Mouse (Mus musculus): ENCODE results near the gene Snph. TPM values are rescaled to one million over a fixed set of nuclear protein-coding genes. Genes with fewer than 3 reads are reported as not detected.

Snph gene
- total RNA-seq (2021): 100 to 1,000 TPM; 328 to 329 TPM
- long read RNA-seq, experiment 1, full-length matches to known transcripts: 142 of 388 reads
- long read RNA-seq, experiment 1, partial matches to known transcripts: 113 of 388 reads
- long read RNA-seq, experiment 1, other reads (novel, unspliced or antisense): 133 of 388 reads
- long read RNA-seq, experiment 2, full-length matches to known transcripts: 124 of 359 reads
- long read RNA-seq, experiment 2, partial matches to known transcripts: 108 of 359 reads
- long read RNA-seq, experiment 2, other reads (novel, unspliced or antisense): 127 of 359 reads

DNA sequence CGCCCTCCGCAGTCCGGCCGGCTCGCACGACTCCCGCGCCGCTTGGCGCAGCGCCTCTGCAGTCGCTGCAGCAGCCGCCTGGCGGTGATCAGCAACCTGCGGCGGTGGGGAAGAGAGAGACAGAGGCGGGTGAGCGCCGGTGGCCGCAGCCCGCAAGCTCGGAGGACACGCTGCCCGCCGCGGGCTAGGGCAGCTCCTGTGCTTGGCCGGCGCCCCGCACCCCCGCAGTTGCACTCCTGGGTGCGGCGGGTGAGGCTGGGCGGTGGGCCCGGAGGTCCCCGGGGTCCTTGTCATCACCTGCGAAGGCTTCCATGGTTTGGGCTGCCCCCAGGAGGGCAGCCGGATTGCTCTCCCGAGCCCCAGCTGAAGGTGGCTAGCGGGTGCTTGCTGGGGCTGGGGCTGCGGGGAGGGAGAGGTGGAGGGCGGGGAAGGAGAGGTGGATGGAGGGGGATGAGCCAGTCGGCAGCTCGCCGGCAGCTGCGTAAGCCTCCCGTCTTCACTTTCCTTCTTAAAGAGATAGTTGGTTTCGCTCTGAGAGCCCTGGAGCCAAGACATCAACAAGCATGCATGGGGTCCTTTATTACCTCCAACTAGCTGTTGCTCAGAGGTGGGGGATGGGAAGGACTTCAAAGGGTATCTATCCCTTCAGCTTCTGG lies at the start of gene Snph:
Snph (minus strand) TSS at position 435 of the 656 bp plus-strand sequence.
- DNase-seq (ENCODE audit: extremely low spot score in 1 of 2, low spot score in 2 of 2): peak; percentile 74 to 83
- peak within 1 kb of the TSS; percentile 100 for H3K4me3 ChIP-seq
- intact Hi-C loops (cut with DNase I): loop anchor here (1.0 to 5.0 kb wide), 4 partner anchors 27 to 85 kb away; partner anchors contain the start of gene Tmem74b
- H3K27ac ChIP-seq: peak within 1 kb of the TSS; percentile 99
- peak; percentile 61 for TF ChIP-seq CTCF (IDR thresholded peaks at IDR 0.05)

DNA sequence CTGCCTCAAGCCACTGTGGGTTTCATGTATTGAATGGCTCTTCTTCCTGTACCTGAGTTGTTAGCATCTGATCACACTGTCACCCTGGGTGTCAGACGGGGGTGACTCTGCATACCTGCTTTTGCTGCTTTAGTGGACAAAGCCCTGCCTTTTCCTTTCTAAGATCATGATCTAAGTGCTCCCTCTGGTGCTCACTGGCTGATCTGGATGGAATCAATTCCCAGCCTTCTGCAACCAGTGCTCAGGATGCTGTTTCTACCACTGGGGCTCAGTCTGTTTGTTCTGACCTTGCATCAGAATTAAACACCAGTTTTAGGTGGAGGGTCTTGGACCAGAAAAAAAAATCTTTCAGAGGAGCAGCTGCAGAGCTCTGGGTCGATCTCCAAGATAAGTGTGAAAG lies 43.8 kb upstream of the Snph start:
- Histone ChIP-seq H3K4me3 (no peak overlapping the region), H3K27ac (no peak overlapping the region)
- DNase-seq (ENCODE audit: extremely low spot score in 1 of 2, low spot score in 2 of 2): no peak
- TF ChIP-seq CTCF (IDR thresholded peaks at IDR 0.05): peak; percentile 47
- intact Hi-C loops (cut with DNase I): loop anchor here (1.0 to 5.0 kb wide), 2 partner anchors 101 to 184 kb away; partner anchors contain the start of gene Nsfl1c

DNA sequence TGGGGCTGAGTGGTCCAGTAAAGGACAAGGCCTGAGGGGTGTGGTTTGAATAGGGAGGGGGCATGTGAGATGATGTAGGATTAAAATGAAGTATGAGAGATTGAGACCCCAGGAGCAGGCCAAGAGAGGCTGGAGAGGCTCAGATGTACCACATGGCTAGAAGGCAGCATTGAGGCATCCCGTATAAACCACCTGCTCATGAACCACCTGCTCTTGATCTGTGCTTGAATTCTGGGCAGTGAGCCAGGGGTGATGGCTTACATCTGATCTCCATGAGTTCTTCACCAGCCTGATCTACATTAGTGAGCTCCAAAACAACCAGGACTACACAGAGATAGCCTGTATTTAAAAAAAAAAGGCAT lies 38.6 kb upstream of the Snph start:
- Histone ChIP-seq H3K27ac (no peak overlapping the region), H3K4me3 (no peak overlapping the region)
- TF ChIP-seq CTCF (IDR thresholded peaks at IDR 0.05): no peak
- DNase-seq (ENCODE audit: extremely low spot score in 1 of 2, low spot score in 2 of 2): no peak
- intact Hi-C loops (cut with DNase I): no loop called here

DNA sequence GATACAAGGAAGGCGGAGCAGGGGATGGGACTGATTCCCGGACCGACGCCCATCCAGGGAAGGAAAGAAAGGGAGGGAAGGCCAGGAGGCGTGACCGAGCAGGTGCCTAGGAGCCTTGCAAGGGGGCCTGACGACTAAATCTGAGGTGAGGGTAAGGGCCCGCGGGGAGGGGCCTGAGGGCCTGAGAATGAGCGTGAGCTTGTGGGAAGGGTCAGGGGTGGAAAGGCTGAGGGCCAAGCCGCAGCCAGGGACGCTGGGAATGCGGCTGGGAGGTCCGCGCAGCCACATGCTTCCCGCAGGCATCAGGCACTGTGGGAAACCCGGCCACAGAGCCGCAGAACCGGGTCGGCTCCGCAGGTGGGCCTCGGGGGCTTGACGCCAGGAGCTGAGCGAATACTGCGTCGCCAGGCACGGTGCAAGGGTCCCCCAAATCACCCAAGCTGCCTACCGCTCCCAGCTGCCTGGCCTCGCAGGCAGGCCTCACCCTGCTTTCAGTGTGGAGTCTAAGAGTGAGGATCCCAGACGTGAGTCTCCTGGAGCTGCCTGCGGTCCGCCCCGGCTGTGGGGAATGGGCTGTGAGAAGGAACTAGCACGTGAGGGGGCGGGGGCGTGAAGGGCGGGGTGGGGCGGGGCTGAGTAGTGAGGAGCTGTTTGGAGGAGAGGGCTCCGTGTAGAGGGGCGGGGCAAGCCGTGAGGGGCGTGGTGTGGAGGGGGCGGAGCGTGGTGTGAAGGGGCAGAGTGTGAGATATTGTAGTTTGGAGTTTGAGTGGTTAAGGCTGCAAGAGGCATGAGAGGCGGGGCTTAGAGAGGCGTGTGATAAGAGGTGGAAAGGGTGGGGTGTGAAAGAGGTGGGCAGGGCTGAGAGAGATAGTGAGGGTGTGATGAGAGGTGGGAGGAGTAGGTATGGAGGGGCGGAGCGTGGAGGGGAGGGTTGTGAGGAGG lies 37.9 kb upstream of the Snph start:
- Histone ChIP-seq H3K4me3 (peak overlapping the region; percentile 26), H3K27ac (no peak overlapping the region)
- intact Hi-C loops (cut with DNase I): no loop called here
- no peak for DNase-seq (ENCODE audit: extremely low spot score in 1 of 2, low spot score in 2 of 2)
- no peak for TF ChIP-seq CTCF (IDR thresholded peaks at IDR 0.05)

DNA sequence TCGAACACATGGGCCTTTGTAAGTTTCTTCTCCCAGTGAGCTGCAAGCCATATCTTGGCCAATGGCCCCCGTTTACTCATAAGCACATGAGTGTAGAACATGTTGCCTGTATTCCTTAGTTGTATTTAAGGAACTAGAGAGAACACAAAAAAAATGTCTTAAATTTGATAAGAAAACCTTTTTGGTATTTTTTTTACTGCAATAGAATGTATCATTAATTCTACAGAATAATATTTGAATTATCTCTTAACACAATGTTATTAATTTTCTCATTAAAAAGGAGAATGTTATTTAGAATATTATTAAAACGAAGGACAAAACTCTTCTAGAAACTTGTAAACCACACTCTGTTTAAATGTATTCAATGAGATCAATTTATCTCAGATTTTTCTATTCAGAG lies 36.0 kb upstream of the Snph start, which contains the start of gene Rad21l:
Rad21l (minus strand) TSS at position 101 of the 400 bp plus-strand sequence.
- DNase-seq (ENCODE audit: extremely low spot score in 1 of 2, low spot score in 2 of 2): no peak
- no peak for TF ChIP-seq CTCF (IDR thresholded peaks at IDR 0.05)
- Histone ChIP-seq H3K4me3 (no peak within 1 kb of the TSS), H3K27ac (no peak within 1 kb of the TSS)
- intact Hi-C loops (cut with DNase I): no loop called here

DNA sequence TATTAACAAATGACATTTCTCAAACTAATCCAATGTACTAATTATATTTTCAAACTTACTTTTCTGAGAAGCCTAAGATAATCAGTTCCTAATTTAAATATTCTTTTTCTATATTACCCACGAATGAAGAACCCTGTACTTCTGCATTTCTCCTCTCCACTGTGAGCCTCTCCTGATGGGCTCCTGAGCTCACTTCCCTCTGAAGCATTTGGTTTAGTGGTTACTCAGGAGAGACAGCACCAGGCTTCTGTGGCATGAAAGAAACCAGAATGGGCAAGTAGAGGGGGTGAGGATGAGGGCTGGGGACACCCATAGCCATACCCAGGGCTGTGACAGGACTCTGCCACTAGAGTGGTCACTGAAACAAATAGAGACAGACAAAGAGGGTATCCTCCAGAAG lies 19.7 kb upstream of the Snph start:
- intact Hi-C loops (cut with DNase I): no loop called here
- Histone ChIP-seq H3K27ac (no peak overlapping the region), H3K4me3 (no peak overlapping the region)
- no peak for TF ChIP-seq CTCF (IDR thresholded peaks at IDR 0.05)
- no peak for DNase-seq (ENCODE audit: extremely low spot score in 1 of 2, low spot score in 2 of 2)

DNA sequence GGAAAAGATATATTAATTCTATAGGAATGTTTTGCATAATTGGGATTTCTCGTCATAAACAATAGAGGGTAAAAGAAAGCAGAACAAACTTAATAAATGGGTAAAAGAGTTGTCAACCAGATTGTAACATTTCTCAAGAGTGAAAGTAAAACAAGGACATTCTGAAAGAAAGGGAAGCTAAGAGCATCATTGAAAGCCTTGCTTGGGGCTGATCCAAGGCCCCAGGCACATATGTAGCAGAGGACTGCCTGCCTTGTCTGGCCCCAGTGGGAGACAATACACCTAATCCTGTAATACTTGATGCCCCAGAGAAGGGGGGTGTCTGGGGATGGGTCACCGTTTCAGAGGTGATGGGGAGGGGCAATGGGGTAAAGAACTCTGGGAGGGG lies 3.6 kb upstream of the Snph start:
- H3K4me3 ChIP-seq: no peak overlapping the region
- DNase-seq (ENCODE audit: extremely low spot score in 1 of 2, low spot score in 2 of 2): no peak
- no peak for TF ChIP-seq CTCF (IDR thresholded peaks at IDR 0.05)
- intact Hi-C loops (cut with DNase I): no loop called here
- peak overlapping the region; percentile 37 for H3K27ac ChIP-seq

DNA sequence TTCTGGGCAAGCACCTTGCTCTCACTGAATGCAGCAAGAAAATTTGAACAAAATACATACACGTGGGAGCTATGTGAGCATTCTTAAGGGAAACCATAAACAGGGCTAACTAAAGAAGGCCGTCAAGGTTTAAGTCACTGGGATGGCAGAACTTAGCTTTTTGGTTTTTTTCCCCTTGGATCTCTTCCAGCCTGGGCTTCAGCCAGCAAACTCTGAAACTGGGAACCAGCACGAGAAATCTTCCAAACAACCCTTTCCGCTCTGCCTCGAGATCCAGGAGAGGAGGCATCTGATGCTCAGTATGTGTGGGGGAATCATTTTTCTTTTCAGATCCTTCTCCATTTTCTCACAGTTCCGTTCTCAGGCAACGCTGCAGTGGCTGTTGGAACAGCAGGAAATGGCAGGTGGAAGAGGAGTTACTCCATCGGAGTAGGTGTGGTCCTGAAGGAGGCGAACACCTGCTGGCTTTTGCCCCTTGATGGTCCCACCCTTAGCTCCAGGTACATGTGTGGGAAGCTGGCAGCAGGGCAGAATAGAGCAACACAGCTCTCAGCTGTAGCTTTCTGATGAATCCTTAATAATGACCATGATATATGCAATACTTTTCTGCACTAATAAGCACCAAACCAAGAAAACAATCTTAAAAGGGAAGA lies 3.1 kb upstream of the Snph start:
- no peak for TF ChIP-seq CTCF (IDR thresholded peaks at IDR 0.05)
- intact Hi-C loops (cut with DNase I): no loop called here
- H3K27ac ChIP-seq: peak overlapping the region; percentile 37
- DNase-seq (ENCODE audit: extremely low spot score in 1 of 2, low spot score in 2 of 2): no peak
- H3K4me3 ChIP-seq: no peak overlapping the region

DNA sequence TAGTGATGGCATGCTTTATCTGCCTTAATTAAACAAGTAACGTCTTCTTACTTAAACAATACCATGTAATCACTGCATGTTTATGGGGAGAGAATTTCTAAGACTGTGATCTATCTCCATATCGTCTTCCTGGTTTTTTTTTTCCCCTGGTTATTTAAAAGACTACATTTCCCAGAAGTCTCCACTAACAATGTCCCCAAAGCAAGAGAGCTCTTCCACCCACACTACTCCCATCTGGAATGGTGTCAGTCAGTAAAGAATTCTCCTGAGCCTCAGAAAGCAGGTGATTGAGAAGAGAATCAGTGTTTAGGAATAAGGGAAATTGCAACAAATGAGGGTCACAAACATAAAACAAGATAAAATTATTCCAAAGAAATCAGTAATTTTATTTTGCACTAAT lies 2.5 kb upstream of the Snph start:
- no peak for DNase-seq (ENCODE audit: extremely low spot score in 1 of 2, low spot score in 2 of 2)
- no peak for TF ChIP-seq CTCF (IDR thresholded peaks at IDR 0.05)
- intact Hi-C loops (cut with DNase I): loop anchor here (5.0 kb wide), 2 partner anchors 67 to 82 kb away; partner anchors contain the start of gene Tmem74b
- no peak overlapping the region for H3K4me3 ChIP-seq
- peak overlapping the region; percentile 37; the same call in 1 of the 2 replicates for H3K27ac ChIP-seq

DNA sequence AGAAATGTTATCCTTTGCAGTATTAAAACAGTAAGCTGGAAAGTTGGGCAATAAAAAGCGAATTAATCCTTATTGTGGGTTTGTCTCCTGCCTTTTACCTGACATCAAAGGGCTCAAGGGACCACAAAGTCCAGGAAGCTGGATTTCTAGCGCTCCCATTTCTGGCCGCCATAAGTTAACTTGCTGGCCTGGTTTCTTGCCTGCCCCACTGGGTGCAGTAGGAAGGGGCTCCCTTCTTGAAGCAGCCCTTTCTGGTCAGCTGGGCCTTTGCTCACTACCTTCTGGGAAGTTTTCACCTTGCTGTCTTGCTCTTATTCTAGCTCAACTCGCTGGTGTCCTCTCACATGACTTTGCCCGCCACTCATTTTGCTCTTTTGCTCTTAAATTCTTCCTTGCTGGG lies 589 bp upstream of the Snph start:
- intact Hi-C loops (cut with DNase I): loop anchor here (1.0 to 5.0 kb wide), 4 partner anchors 28 to 84 kb away; partner anchors contain the start of gene Tmem74b
- no peak for TF ChIP-seq CTCF (IDR thresholded peaks at IDR 0.05)
- DNase-seq (ENCODE audit: extremely low spot score in 1 of 2, low spot score in 2 of 2): no peak
- H3K4me3 ChIP-seq: peak overlapping the region; percentile 100
- no peak overlapping the region; the same call in 1 of the 2 replicates for H3K27ac ChIP-seq
